Mouse (Mus musculus): Measurements from ENCODE around the gene Plcb2. TPM values are rescaled to one million over a fixed set of nuclear protein-coding genes. Genes with fewer than 3 reads are reported as not detected.

Plcb2 gene
- polyA plus RNA-seq, 1 experiment from 2014 or later, result 0.32 TPM

- no peak overlapping the region for H3K27ac ChIP-seq (ENCODE audit: low read depth, low read length)
- H3K36me3 ChIP-seq (ENCODE audit: control insufficient read depth, insufficient read depth, low read length), result no peaks in the 10 kb centered on the region
- H3K9me3 ChIP-seq (ENCODE audit: control insufficient read depth, low read length), result no peaks in the 10 kb centered on the region
- H3K4me3 ChIP-seq (ENCODE audit: low read depth, low read length), result peak overlapping the region; percentile 38
- ATAC-seq (ENCODE audit: low FRiP score), result peak; percentile 28
- DNase-seq (ENCODE audit: low spot score), result peak; percentile 59
- H3K27me3 ChIP-seq (ENCODE audit: control insufficient read depth, insufficient read depth, low read length), result peaks cover 84% of the 10 kb centered on the region
- peaks cover 18% of the 10 kb centered on the region for H3K4me1 ChIP-seq (replicated peaks; ENCODE audit: control insufficient read depth, insufficient read depth, low read length)
- 2% methylated on average over 51 of the region's 51 CpGs for WGBS
- H3K9ac ChIP-seq (ENCODE audit: low read depth, low read length), result no peak overlapping the region
- peak overlapping the region; percentile 74 for H3K4me2 ChIP-seq (replicated peaks; ENCODE audit: low read depth, low read length)
These were observed 26.0 kb downstream of the Plcb2 start for GRCm38 (mm10) chr2:118701971-118702882.

- 4% methylated on average over 5 of the region's 5 CpGs for WGBS
- H3K4me3 ChIP-seq (ENCODE audit: low read depth, low read length), result no peak overlapping the region
- DNase-seq (ENCODE audit: low spot score) (no peak), ATAC-seq (ENCODE audit: low FRiP score) (no peak)
- H3K9me3 ChIP-seq (ENCODE audit: control insufficient read depth, low read length), result no peaks in the 10 kb centered on the region
- peaks cover 18% of the 10 kb centered on the region for H3K4me1 ChIP-seq (replicated peaks; ENCODE audit: control insufficient read depth, insufficient read depth, low read length)
- H3K36me3 ChIP-seq (ENCODE audit: control insufficient read depth, insufficient read depth, low read length), result no peaks in the 10 kb centered on the region
- peaks cover 83% of the 10 kb centered on the region for H3K27me3 ChIP-seq (ENCODE audit: control insufficient read depth, insufficient read depth, low read length)
- H3K9ac ChIP-seq (ENCODE audit: low read depth, low read length), result no peak overlapping the region
- no peak overlapping the region for H3K4me2 ChIP-seq (replicated peaks; ENCODE audit: low read depth, low read length)
- no peak overlapping the region for H3K27ac ChIP-seq (ENCODE audit: low read depth, low read length)
These were observed 27.1 kb downstream of the Plcb2 start for GRCm38 (mm10) chr2:118701161-118701560.

- no peaks in the 10 kb centered on the region for H3K9me3 ChIP-seq (ENCODE audit: control insufficient read depth, low read length)
- under 1% methylated on average over 32 of the region's 32 CpGs for WGBS
- H3K27ac ChIP-seq (ENCODE audit: low read depth, low read length), result no peak overlapping the region
- peaks cover 77% of the 10 kb centered on the region for H3K27me3 ChIP-seq (ENCODE audit: control insufficient read depth, insufficient read depth, low read length)
- DNase-seq (ENCODE audit: low spot score) (peak; percentile 93), ATAC-seq (ENCODE audit: low FRiP score) (peak; percentile 52)
- peaks cover 18% of the 10 kb centered on the region for H3K4me1 ChIP-seq (replicated peaks; ENCODE audit: control insufficient read depth, insufficient read depth, low read length)
- no peak overlapping the region for H3K9ac ChIP-seq (ENCODE audit: low read depth, low read length)
- peak overlapping the region; percentile 1; the same call in 1 of the 2 replicates for H3K4me3 ChIP-seq (ENCODE audit: low read depth, low read length)
- H3K4me2 ChIP-seq (replicated peaks; ENCODE audit: low read depth, low read length), result peak overlapping the region; percentile 37
- no peaks in the 10 kb centered on the region for H3K36me3 ChIP-seq (ENCODE audit: control insufficient read depth, insufficient read depth, low read length)
These were observed 27.8 kb downstream of the Plcb2 start for GRCm38 (mm10) chr2:118700179-118701062.

GRCm38 (mm10) chr2:118697955-118698354 lies 30.3 kb downstream of the Plcb2 start:
- H3K9ac ChIP-seq (ENCODE audit: low read depth, low read length), result no peak overlapping the region
- WGBS, result 36% methylated on average over 6 of the region's 7 CpGs
- H3K4me2 ChIP-seq (replicated peaks; ENCODE audit: low read depth, low read length), result no peak overlapping the region
- no peaks in the 10 kb centered on the region for H3K9me3 ChIP-seq (ENCODE audit: control insufficient read depth, low read length)
- no peaks in the 10 kb centered on the region for H3K36me3 ChIP-seq (ENCODE audit: control insufficient read depth, insufficient read depth, low read length)
- peaks cover 10% of the 10 kb centered on the region for H3K4me1 ChIP-seq (replicated peaks; ENCODE audit: control insufficient read depth, insufficient read depth, low read length)
- no peak overlapping the region for H3K27ac ChIP-seq (ENCODE audit: low read depth, low read length)
- no peak for ATAC-seq (ENCODE audit: low FRiP score)
- no peak for DNase-seq (ENCODE audit: low spot score)
- H3K4me3 ChIP-seq (ENCODE audit: low read depth, low read length), result no peak overlapping the region
- peaks cover 52% of the 10 kb centered on the region for H3K27me3 ChIP-seq (ENCODE audit: control insufficient read depth, insufficient read depth, low read length)

GRCm38 (mm10) chr2:118697311-118697877 lies 30.8 kb downstream of the Plcb2 start:
- Histone ChIP-seq H3K4me3 (ENCODE audit: low read depth, low read length) (no peak overlapping the region), H3K27ac (ENCODE audit: low read depth, low read length) (no peak overlapping the region), H3K4me1 (replicated peaks; ENCODE audit: control insufficient read depth, insufficient read depth, low read length) (peaks cover 6% of the 10 kb centered on the region), H3K4me2 (replicated peaks; ENCODE audit: low read depth, low read length) (no peak overlapping the region), H3K27me3 (ENCODE audit: control insufficient read depth, insufficient read depth, low read length) (peaks cover 47% of the 10 kb centered on the region), H3K9ac (ENCODE audit: low read depth, low read length) (no peak overlapping the region), H3K36me3 (ENCODE audit: control insufficient read depth, insufficient read depth, low read length) (no peaks in the 10 kb centered on the region), H3K9me3 (ENCODE audit: control insufficient read depth, low read length) (no peaks in the 10 kb centered on the region)
- DNase-seq (ENCODE audit: low spot score) (no peak), ATAC-seq (ENCODE audit: low FRiP score) (no peak)
- WGBS, result 37% methylated on average over 5 of the region's 5 CpGs

- no peak overlapping the region for H3K4me3 ChIP-seq (ENCODE audit: low read depth, low read length)
- H3K36me3 ChIP-seq (ENCODE audit: control insufficient read depth, insufficient read depth, low read length), result no peaks in the 10 kb centered on the region
- H3K9me3 ChIP-seq (ENCODE audit: control insufficient read depth, low read length), result no peaks in the 10 kb centered on the region
- peaks cover 6% of the 10 kb centered on the region for H3K4me1 ChIP-seq (replicated peaks; ENCODE audit: control insufficient read depth, insufficient read depth, low read length)
- no peak for ATAC-seq (ENCODE audit: low FRiP score)
- no peak overlapping the region for H3K27ac ChIP-seq (ENCODE audit: low read depth, low read length)
- 49% methylated on average over 21 of the region's 21 CpGs for WGBS
- H3K27me3 ChIP-seq (ENCODE audit: control insufficient read depth, insufficient read depth, low read length), result peaks cover 40% of the 10 kb centered on the region
- H3K4me2 ChIP-seq (replicated peaks; ENCODE audit: low read depth, low read length), result no peak overlapping the region
- no peak for DNase-seq (ENCODE audit: low spot score)
- no peak overlapping the region for H3K9ac ChIP-seq (ENCODE audit: low read depth, low read length)
These were observed 31.6 kb downstream of the Plcb2 start for GRCm38 (mm10) chr2:118696451-118697308.

- no peaks in the 10 kb centered on the region for H3K36me3 ChIP-seq (ENCODE audit: control insufficient read depth, insufficient read depth, low read length)
- no peak overlapping the region for H3K4me3 ChIP-seq (ENCODE audit: low read depth, low read length)
- peak; percentile 82 for DNase-seq (ENCODE audit: low spot score)
- no peak overlapping the region for H3K9ac ChIP-seq (ENCODE audit: low read depth, low read length)
- peaks cover 5% of the 10 kb centered on the region for H3K4me1 ChIP-seq (replicated peaks; ENCODE audit: control insufficient read depth, insufficient read depth, low read length)
- WGBS, result 33% methylated on average over 11 of the region's 11 CpGs
- no peak overlapping the region for H3K4me2 ChIP-seq (replicated peaks; ENCODE audit: low read depth, low read length)
- ATAC-seq (ENCODE audit: low FRiP score), result no peak
- peaks cover 30% of the 10 kb centered on the region for H3K27me3 ChIP-seq (ENCODE audit: control insufficient read depth, insufficient read depth, low read length)
- H3K9me3 ChIP-seq (ENCODE audit: control insufficient read depth, low read length), result no peaks in the 10 kb centered on the region
- no peak overlapping the region for H3K27ac ChIP-seq (ENCODE audit: low read depth, low read length)
These were observed 32.5 kb downstream of the Plcb2 start for GRCm38 (mm10) chr2:118695677-118696232.

All from hindbrain, embryonic 11.5 days (tissue).